Mouse (Mus musculus) embryo, embryonic 11 days (tissue): ENCODE data around the gene Agap1.

Source experiments
- DNase-seq: peaks from one replicate; pipeline ENCODE4 v3.0.0-alpha.2; 2015

Agap1 gene

DNA sequence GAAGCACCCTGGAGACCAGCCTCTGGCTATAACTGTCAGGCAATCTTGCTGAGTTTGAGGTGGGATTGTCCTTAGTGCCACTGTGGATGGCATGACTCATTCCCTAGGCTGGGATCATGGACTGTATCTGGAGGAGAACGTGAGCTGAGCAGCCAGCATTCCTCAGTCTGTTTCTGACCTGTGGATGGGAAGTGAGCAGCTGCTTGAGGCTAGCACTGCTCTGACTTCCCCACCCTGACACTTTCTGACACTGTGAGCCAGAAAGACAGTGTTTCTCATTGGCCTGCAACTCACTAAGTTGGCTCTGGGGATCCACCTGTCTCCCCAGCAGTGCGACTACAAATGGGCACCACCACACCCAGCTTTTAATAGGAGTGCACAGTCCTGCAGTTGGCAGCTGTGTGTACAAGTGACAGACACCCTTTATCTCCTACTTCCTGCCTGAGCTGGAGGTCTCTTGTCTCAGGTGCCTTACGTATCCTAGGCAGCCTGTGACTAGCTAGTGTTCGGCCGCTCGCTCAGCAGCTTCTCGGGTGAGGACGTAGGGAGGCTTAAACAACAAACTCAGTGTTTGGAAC lies 55.2 kb downstream of the Agap1 start:
- DNase-seq = no peak

DNA sequence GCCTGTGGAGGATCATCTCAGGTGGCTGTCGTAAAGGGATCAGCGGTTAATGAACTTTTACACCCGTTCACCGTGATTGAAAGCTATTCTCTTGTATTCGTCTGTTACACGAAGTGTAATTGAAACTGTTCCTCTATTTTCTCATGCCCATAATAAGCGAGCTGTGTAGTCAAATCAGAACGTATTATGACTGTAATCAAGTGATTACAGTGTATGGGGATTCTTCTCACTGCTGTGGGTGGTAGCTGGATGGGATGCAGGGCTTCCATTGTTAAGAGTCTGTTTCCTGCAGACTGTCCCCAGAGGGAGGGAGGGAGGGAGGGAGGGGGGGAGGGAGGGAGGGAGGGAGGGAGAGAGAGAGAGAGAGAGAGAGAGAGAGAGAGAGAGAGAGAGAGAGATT lies 56.1 kb downstream of the Agap1 start:
- DNase-seq = no peak

DNA sequence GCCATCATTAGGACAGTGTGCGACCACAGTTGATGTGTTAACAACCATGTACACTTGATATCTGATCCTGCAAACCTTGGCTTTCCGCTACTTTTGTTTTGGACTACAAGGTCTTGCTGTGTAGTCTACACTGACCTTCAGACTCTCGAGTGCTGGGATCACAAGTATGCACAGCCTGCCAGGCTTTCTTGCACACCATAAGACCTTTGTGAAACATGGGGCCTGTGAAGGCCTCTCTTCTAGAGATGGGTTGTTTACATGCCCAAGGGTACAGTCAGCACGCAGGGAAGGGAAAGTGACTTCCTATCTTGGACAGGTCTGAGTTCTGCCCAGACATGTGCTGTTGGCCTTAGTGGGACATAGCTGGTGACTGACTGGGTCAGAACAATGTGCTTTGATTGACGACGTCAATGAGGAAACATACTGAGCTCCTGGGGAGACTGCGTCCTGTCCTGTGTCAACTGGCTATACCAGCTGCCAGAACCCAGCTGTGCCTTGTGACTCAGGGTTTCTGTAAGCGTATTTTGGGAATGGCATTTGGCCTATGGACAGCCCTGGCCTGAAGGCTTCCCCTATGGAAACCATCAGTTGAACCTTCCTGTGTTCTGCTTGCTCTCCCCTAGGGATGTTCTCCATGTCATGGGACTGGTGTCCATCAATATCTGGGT lies 59.1 kb downstream of the Agap1 start:
- DNase-seq = no peak

DNA sequence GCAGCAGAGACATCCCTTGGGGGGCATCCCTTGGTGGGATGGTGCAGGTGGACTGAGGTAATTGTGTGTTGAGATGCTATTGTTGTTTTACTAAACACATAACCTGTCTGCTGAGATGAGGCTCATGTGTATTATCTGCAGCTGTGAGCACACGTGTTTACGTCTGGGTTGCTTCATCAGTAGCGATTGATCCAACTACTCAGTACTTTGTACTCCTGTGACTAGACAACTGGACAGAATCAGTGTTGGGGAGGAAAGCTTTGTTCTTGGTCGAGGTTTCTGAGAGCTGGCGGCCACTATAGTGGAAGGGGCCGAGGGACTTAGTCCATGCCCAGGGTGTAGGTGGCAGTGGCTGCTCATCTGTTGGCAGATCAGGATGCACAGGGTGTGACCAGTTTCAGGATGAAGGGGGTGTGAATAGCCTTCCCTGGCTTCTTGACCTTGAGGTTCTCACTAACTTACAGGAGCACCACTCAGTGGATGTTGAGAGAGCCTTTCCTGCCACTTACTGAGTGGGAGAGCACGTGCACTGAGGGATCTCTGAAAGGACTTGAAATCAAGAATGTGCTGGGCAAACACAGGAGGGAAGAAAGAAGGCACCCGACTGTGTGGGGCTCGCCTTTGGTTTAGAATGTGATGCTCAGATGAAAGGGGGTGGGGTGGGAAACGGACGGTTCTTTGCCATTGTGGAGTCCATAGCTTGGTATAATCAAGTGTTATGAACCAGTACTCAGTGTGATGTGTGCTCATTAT lies 61.4 kb downstream of the Agap1 start:
- DNase-seq = no peak

DNA sequence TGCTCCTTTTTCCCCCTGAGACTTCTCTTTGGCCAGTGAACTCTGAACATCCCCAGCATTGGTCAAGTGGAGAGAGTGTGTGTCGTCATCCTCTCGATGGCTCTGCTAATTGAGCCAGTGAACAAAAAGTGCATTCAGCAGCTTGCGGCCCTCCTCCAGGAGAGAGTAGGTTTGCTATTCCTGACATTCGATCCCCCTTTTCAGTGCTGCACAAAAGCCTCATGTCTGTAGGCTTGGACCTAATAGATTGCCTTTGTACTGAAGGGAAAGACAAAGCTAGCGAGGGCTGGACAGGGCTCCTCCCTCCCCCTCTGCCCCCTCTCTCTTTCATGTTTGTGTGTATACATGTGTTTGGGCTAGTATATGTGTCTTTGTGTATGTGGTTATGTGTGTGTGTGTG lies 63.2 kb downstream of the Agap1 start:
- DNase-seq = peak; percentile 74

DNA sequence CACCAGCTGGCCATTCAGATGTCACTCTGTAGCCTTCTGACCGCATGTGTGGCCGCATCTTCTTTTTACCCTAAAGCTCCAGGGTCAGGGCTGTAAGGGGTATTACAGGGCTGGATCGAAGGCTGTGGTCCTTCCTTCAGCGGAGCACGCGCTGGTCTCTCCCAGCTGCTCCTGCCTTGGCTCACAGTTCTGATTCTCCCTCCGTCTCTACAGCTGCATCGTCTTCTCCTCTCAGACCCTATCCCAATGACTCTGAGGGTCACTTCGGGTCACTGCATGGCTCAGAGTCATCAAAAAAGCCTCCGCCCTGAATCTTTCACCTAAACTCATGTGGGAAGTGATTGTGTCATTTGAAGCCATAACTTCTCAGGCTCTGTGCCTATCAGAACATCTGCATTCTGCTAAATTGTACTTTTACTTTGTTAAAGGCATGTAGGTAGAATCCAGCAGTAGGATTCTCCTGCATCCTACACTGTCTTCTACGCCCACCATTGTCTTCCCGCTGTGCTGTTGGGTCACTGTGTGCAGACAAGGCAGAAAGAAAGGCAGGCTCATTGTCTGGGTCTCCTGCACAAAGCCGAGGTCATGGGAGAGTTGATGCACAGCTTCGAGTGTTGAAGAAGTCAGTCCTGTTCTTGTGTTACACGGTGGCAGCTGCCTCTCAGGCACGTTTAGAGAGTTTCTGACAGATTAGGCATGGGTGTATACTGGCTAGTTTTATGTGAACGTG lies 65.5 kb downstream of the Agap1 start:
- peak; percentile 47 for DNase-seq

DNA sequence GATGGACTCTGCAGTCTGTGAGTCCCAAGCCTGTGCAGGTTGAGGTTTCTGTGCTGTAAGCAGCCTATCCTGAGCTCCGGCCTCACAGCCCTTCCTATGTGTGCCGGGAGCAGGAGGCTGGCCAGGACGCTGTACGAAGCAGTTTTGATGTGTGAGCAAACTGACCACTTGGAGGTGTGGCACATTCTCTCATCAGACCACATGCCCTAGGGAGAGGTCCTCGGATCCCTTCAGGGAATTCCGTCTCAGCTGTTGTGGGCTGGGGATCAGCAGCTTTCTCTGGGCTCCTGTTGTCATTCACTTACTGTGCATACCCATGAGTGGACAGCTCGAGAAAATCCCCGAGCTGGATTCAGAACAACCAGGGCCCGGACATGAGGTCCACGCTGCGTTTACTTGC lies 66.8 kb downstream of the Agap1 start:
- DNase-seq = no peak

DNA sequence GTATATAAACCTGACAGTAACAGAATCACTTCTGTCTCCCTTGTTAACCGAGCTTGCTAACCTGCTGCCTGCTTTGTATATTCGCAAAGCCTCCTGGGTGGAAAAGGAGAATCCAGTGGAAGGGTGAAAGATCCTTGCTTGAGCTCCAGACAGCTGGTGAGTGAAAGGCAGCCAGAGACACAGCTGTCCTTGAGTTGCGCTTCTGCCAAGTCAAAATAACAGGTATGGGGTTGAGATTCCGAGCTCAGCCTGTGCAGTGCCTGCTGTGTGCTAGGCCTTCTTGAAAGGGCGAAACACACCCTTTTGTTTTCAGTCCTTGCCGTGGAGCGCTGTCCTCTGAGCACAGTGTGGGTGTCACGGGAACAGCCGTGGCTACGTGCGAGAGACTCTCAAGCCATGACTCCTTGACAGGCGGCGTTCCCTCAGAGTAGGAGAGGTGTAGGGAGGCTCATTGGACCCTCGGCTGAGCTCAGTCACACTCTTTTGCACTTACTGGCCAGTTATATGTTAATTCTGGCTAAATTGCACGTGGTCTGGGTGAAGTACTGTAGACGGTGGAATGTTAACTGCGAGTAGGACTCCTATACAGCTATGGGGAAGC lies 67.4 kb downstream of the Agap1 start:
- DNase-seq = no peak

DNA sequence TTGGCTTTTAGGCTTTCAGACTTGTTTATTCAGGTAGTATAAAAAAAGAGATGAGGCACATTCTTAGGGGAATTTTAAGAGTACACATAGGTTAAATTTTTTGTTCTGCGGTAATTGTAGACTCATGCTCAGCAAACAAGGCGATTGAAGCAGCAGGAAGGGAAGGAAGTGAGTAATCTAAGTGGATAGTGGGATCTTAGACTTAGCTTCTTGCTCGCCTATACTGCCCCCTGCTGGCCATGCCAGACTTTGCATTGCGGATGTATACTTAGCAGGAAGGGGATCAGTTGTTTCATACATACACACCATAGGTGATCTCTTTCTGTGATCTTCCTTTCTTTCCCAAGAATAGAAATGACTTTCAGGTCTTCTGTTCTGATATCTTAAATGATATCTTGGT lies 69.8 kb downstream of the Agap1 start:
- peak; percentile 91 for DNase-seq

DNA sequence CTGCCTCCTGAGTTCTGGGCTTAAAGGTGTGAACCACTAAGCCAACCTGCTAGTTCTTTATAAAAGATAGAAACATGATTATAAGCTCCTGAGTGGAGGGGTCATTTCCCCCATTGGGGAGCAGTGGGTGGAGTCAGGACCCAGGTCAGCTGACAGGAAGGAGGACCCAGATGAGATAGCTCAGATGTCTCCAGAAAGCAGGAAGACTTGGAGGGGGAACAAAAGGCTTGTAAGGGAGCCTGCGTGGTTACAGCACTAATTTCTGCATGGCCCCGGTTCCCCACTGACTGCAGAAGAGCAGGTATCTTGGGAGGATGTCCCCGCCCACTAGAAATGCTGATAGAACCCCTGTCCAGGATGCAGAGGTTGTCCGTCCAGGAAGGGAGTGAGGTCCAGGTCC lies 70.4 kb downstream of the Agap1 start:
- no peak for DNase-seq

DNA sequence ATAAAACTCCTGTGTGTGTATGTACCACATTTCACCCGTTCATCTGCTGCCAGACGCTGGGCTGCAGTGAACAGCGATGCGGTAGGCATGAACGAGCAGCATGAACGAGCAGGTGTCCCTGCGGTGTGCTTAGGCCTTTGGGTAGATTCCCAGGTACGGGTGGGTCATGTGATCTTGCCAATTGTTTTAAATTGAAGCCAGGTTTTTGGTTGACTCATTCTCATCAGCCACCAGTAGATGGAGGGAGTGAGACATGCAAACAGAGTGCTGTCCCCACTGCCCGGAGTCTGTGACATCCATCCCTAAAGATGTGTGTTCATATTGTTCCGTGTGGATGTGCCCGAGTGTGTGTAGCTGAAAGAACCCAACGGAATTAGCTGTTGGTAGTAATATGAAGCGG lies 71.2 kb downstream of the Agap1 start:
- peak; percentile 76 for DNase-seq

DNA sequence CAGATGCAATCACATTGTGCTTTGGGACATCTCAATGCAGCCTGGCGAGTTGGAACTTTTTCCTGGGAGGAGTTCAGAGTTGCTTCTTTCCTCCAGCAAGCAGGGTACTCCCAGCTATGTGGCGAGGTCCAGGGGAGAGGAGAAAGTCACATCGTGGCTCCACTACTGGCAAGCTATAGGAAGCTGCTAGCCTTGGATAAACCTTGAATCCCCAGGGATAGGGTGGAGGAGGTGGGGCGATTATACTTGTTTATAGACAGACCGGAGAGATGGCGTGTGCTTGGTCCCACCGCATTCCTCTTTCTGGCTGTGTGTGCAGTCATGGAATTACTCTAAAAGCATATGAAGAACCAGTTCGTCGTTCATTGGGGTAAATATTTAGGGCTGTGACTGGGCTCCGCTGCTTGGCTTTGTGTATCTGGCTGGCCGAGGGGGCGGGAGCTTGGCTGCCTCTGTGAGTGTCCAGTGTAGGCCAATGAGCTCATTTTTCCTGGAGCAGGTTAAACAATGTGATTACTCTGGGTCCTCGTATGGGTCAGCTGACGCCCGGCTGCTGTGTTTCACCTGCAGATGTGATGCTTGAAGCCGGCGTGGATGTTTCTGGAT lies 74.2 kb downstream of the Agap1 start:
- no peak for DNase-seq

DNA sequence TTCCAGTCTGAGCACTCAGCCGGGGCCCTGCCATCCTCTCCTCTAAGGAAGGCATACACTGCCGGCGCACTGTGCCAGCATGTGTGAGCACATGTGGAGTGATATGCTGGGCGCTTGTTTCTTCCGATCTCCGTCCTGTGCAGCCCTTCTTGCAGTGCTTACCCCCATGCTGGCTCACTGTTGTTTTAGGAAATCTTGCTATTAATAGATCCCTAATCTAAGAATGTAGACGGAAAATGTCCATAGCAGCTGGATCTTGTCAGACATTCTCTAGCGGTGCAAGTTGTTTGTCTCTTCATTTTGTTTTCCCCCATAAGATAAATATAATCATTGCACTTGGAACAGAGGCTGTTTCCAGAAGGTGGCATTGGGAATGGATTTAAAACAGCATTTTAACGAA lies 79.1 kb downstream of the Agap1 start:
- no peak for DNase-seq

DNA sequence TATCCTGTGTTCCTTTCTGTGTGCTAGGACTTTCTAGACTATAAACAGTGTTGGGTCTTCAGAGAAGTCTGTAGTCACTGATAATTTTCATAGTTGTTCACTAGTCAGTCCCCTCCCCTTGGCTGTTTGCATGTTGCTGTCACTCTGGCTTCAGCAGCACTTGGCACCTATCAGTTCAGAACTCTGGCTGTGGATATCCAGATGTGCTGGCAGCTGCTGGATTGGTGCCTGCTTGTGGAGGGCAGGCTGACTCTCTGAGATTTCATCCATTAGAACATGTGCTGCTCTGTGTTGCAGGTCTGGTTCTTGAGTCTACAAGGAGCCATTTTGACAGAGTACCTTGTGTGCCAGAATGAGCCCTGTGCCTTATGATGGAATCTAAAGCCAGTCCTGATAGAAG lies 80.6 kb downstream of the Agap1 start:
- no peak for DNase-seq

DNA sequence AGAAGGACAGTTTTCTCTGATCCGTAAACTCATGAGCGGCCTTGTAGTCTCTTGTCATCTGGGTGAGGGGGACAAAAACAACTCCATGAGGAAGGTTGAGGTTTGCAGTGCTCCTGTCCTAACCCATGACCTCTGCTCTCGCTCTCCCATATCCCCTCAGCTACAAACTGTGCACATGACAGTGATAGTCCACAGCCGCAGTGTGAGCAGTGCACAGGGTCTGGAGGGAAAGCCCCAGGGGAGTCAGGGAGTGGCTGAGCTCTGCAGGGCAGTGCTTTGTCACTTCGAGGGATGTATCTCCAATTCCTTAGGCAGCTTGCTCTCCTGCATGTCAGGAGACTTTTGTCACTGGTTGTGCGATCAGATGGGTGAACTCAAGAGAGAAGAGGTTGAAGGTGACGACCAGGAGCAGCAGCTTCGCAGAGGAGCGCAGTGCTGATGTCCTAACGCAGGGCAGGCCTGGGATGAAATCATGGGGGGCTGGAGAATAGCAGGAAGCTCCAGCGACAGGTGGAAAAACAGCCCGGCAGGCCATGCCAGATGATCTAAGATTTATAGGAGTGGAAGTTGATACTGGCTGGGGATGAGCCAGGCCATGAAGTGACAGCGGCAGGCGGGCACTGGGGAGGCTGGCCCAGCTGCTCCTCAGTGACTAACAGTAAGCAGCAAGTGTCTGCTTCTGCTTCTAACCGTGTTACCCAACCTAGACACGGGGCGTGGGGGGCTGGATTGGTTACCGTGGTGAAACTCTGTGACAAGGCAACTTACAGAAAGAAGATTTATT lies 83.7 kb downstream of the Agap1 start:
- peak; percentile 38 for DNase-seq

DNA sequence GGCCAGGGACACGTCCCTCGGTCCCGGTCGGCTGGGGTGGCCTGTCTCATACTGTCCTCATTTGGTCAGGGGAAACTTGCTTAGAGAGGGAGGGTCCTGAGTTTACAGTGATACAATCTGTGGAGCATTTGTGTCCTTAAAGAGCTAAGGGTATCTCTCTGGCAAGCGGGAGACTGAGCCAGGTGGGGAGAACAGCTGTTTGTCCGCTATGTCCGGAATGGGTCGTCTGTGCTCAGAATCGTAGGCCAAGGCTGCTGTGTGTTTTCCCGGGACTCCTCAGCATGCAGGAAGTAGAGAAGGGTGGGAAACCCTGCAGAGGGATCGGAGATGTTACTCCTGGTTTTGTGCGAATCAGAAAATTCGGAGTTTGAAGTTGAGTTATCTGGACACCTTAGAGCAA lies 84.5 kb downstream of the Agap1 start:
- DNase-seq = no peak

DNA sequence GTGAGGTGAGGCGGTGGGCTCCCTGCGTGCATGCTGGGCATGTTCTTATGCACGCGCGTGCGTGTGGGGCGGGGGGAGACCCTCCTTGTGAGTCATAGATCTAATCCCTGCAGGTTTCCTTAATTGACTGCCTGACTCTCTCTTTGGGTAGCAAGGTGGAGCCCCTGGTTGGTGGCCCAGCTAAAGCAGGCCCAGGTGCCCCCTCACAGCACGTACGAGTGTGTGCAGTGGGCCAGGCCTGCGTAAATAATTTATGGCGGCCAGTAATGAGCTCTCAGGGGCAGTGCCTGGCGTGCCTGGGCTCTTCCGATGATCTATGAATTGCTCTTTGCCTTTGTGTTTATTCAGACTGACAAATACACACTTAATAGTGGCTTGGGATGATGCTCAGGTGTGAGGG lies 86.5 kb downstream of the Agap1 start:
- no peak for DNase-seq

DNA sequence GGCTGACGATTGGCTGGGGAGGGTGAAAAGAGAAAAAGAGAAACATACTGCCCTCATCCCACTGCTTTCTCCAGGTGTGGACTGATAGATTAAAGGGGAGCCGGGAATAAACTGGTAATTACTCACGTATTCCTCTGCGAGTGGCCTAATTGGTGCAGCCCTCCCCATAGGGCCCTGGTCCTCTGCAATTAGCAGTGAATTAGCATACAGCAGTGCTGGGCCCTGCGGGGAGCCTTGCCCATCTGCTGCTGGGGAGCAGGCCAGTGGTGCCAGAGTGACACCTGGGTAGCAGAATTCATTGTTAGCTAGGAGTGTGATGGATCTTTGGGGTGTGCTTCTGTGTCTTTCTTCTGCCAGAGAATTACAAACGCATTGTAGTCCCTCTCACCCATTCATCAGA lies 87.9 kb downstream of the Agap1 start:
- no peak for DNase-seq

DNA sequence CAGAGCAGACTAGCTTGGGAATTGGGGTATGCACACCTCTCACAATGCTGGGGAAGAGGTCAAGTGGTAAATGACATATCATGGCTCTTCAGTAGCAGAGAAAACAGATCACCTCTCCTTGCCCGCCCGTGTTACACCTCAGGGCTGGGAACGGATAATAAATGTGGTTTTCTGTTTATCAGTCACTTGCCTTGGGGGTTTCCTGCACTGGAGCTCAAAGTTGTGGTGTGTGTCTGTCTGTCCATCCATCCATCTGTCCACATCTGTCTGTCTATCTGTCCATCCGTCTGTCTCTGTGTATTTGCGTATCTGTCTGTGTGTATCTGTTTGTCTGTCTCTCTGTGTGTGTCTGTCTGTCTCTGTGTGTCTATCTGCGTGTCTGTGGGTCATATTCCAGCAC lies 88.7 kb downstream of the Agap1 start:
- no peak for DNase-seq

DNA sequence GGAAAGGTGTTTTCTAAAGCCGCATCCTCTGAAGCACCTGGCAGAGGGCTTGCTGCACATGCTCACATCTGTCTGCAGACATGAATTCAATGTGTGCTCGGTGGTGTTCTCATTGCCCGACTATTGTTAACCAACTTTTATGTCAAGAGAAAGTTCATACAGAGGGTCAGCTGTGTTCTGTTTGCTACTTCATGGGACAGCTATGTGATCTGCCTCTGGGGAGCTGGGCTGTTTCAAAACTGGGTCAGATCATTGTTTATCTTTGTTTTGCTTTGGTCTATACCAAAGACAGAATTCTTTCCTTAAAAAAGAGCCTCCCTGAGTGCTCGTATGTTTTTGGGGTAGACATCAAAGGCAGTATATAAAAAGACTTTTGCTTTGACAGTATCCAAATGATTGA lies 89.5 kb downstream of the Agap1 start:
- DNase-seq = no peak

DNA sequence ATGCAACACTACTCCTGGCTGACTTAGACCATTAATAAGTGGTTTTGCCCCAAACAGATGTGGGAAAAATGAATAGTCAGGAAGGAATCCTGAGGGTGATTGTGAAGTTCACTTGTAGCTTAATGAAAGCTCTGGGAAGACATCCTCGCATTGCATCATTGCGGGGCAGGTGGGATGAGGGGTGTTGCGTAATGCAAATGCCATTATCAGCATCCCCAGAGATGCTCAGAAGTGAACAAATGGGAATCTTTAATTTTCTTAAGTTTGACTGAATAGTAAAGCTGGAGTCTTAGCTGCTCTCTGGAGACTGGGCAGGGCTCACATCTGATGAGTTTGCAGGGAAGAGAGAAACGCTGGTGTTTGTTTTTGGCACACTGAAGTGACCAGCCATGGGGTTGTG lies 90.5 kb downstream of the Agap1 start:
- DNase-seq = no peak
